Mouse (Mus musculus) gastrocnemius, adult 8-10 months (tissue): Measurements from ENCODE around the gene Clec11a. TPM values are rescaled to one million over a fixed set of nuclear protein-coding genes. Genes with fewer than 3 reads are reported as not detected.
A peak's percentile ranks its signal among the peaks of the same experiment; 100 is the strongest.

ENCODE experiments used
- DNase-seq, 2 experiments: peaks; one replicate each; pipeline ENCODE4 v3.0.0; 2022; ENCODE audit warnings: low spot score in 2 of 2
- total RNA-seq, 4 experiments: library from RNA; stranded (reverse); gene quantifications; 2 replicates each; pipeline ENCODE4 v1.2.4; 2022

The Clec11a gene
- 1 to 10 TPM in 2 of 4 experiments, under 1 TPM in 2; 0.53 to 1.3 (median 0.99) TPM for total RNA-seq

- DNase-seq = peak in 1 of 2 experiments; percentile 19
Observed at GRCm38 (mm10) chr7:44306516-44307240, at the start of gene Clec11a. Gene Clec11a (minus strand): TSS chr7:44306902.

GRCm38 (mm10) chr7:44355411-44355810 lies 48.7 kb upstream of the Clec11a start:
- no peak for DNase-seq

- no peak for DNase-seq
Observed at GRCm38 (mm10) chr7:44353601-44354340, 47.1 kb upstream of the Clec11a start.

GRCm38 (mm10) chr7:44352750-44353600 lies 46.3 kb upstream of the Clec11a start:
- no peak for DNase-seq

GRCm38 (mm10) chr7:44351881-44352749 lies 45.4 kb upstream of the Clec11a start:
- DNase-seq = no peak

- peak; percentile 58 to 59 for DNase-seq
Observed at GRCm38 (mm10) chr7:44350957-44351711, 44.4 kb upstream of the Clec11a start.

- no peak for DNase-seq
Observed at GRCm38 (mm10) chr7:44349043-44349442, 42.3 kb upstream of the Clec11a start.

GRCm38 (mm10) chr7:44344622-44345021 lies 37.9 kb upstream of the Clec11a start:
- no peak for DNase-seq

GRCm38 (mm10) chr7:44343459-44344015 lies 36.8 kb upstream of the Clec11a start:
- DNase-seq = no peak

- DNase-seq = no peak
Observed at GRCm38 (mm10) chr7:44341714-44342113, 35.0 kb upstream of the Clec11a start.

GRCm38 (mm10) chr7:44341119-44341518 lies 34.4 kb upstream of the Clec11a start:
- no peak for DNase-seq

- no peak for DNase-seq
Observed at GRCm38 (mm10) chr7:44340226-44340625, 33.5 kb upstream of the Clec11a start.

GRCm38 (mm10) chr7:44337121-44337849 lies 30.6 kb upstream of the Clec11a start:
- DNase-seq = no peak

GRCm38 (mm10) chr7:44336046-44337021 lies 29.6 kb upstream of the Clec11a start:
- DNase-seq = no peak

- no peak for DNase-seq
Observed at GRCm38 (mm10) chr7:44335031-44335878, 28.6 kb upstream of the Clec11a start.

- DNase-seq = no peak
Observed at GRCm38 (mm10) chr7:44334139-44334538, 27.4 kb upstream of the Clec11a start.

GRCm38 (mm10) chr7:44332336-44332735 lies 25.6 kb upstream of the Clec11a start:
- no peak for DNase-seq
